In the genomic region with DNA sequence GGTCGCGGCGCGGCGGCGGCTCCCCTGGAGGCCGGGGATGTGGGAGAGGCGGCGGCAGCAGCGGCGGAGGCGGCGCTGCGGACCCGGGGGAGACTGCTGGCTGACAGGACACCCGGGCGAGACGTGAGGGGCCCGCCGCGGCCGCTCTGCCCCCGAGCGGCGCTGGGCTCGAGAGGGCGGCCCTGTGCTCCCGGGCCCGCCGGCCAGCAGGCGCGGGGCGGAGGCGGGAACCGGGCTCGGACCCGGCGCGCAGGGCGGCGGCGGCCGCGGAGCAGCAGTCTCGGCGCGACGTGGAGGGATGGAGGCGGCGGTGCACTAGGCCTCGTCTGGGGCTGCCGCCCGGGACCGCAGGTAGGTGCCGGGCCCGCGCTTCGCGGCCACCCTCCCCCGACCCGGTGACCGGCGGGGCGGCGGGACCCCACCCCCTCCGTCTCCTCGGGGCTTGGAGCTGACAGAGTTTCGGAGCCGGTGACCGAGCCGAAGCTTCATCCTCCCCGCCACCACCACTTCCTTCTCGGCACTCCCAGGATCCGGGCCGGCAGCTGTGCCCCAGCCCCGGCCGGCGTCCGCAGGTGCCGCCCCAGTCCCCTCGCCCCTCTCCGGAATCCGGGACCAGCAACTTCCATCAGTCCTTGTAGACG, we compare ENCODE assay signal across 7 mouse cellular contexts. TPM values are rescaled to one million over a fixed set of nuclear protein-coding genes. Genes with fewer than 3 reads are reported as not detected.
DNase-seq lines count a peak whose midpoint lies in the region; ATAC-seq lines count a peak whose summit lies in the region.

A gene (plus strand): TSS at position 261 of the 641 bp plus-strand sequence.

- WGBS in intestine, embryonic 15.5 days, result under 1% methylated on average over 60 of the region's 84 CpGs
- WGBS in limb, embryonic 10.5 days, result 1% methylated on average over 82 of the region's 84 CpGs
- WGBS in midbrain, embryonic 11.5 days, result under 1% methylated on average over 69 of the region's 84 CpGs

- H3K27me3 ChIP-seq in intestine, embryonic 15.5 days (replicated peaks), result no peaks in the 10 kb centered on the region
- H3K27me3 ChIP-seq in limb, embryonic 10.5 days (ENCODE audit: low read depth, poor library complexity, severe bottlenecking), result no peaks in the 10 kb centered on the region
- no peaks in the 10 kb centered on the region for H3K27me3 ChIP-seq in midbrain, embryonic 11.5 days (ENCODE audit: control insufficient read depth, insufficient read depth, low read length)

- H3K4me2 ChIP-seq in intestine, embryonic 15.5 days (replicated peaks), result peak within 1 kb of the TSS; percentile 77
- peak within 1 kb of the TSS; percentile 41 for H3K4me2 ChIP-seq in midbrain, embryonic 11.5 days

- DNase-seq in adrenal gland, adult 2 months, result peak; percentile 83
- DNase-seq in embryo, embryonic 11 days, result peak; percentile 66
- DNase-seq in gastrocnemius, postnatal 4 days (ENCODE audit: low spot score in 2 of 2), result peak; percentile 50 to 63
- DNase-seq in limb, embryonic 10.5 days (ENCODE audit: low spot score), result peak; percentile 81
- peak; percentile 96 for DNase-seq in midbrain, embryonic 11.5 days (ENCODE audit: low spot score, missing footprints)
- DNase-seq in spleen, adult 18-20 months, result peak; percentile 52 to 66

- 0 out of 2 replicates have a peak, but pooled peaks cover 3% of the 10 kb centered on the region for H3K4me1 ChIP-seq in intestine, embryonic 15.5 days (replicated peaks)
- H3K4me1 ChIP-seq in limb, embryonic 10.5 days, result peaks cover 9% of the 10 kb centered on the region
- peaks cover 7% of the 10 kb centered on the region for H3K4me1 ChIP-seq in midbrain, embryonic 11.5 days (ENCODE audit: control insufficient read depth, insufficient read depth, low read length)

- peak; percentile 83 for ATAC-seq in intestine, embryonic 15.5 days
- peak; percentile 86 for ATAC-seq in midbrain, embryonic 11.5 days (ENCODE audit: low FRiP score)

- no peaks in the 10 kb centered on the region for H3K36me3 ChIP-seq in intestine, embryonic 15.5 days
- no peaks in the 10 kb centered on the region for H3K36me3 ChIP-seq in limb, embryonic 10.5 days
- no peaks in the 10 kb centered on the region for H3K36me3 ChIP-seq in midbrain, embryonic 11.5 days (ENCODE audit: control insufficient read depth, insufficient read depth, low read length)

- H3K9ac ChIP-seq in intestine, embryonic 15.5 days, result peak within 1 kb of the TSS; percentile 99
- H3K9ac ChIP-seq in midbrain, embryonic 11.5 days (ENCODE audit: low read length), result peak within 1 kb of the TSS; percentile 99

- no peaks in the 10 kb centered on the region for H3K9me3 ChIP-seq in intestine, embryonic 15.5 days
- H3K9me3 ChIP-seq in limb, embryonic 10.5 days (replicated peaks), result no peaks in the 10 kb centered on the region
- H3K9me3 ChIP-seq in midbrain, embryonic 11.5 days (ENCODE audit: control insufficient read depth, low read length), result no peaks in the 10 kb centered on the region

- H3K4me3 ChIP-seq in intestine, embryonic 15.5 days (replicated peaks), result peak within 1 kb of the TSS; percentile 82
- peak within 1 kb of the TSS; percentile 87 for H3K4me3 ChIP-seq in limb, embryonic 10.5 days
- peak within 1 kb of the TSS; percentile 91 for H3K4me3 ChIP-seq in midbrain, embryonic 11.5 days (ENCODE audit: low read depth, low read length)

- H3K27ac ChIP-seq in intestine, embryonic 15.5 days, result peak within 1 kb of the TSS; percentile 96
- peak within 1 kb of the TSS; percentile 99 for H3K27ac ChIP-seq in limb, embryonic 10.5 days
- H3K27ac ChIP-seq in midbrain, embryonic 11.5 days (ENCODE audit: low read depth, low read length), result peak within 1 kb of the TSS; percentile 95

RNA-seq across cellular contexts. Expression of the gene that starts here (rescaled TPM):
- 10 to 100 TPM; 28.3 to 34.6 TPM for total RNA-seq in adrenal gland, adult 2 months (2021)
- 2.1 and 3.2 TPM in 2 replicates for polyA plus RNA-seq in adrenal gland, adult 2 months (2012; rRNA removed)
- total RNA-seq in gastrocnemius, postnatal 4 days (2021), result 10 to 100 TPM; 23.4 to 29.1 TPM
- 12.0 and 13.2 TPM in 2 replicates for polyA plus RNA-seq in intestine, embryonic 15.5 days (2015; fragmentation: Nextera tagmentation; extraction: Ambion mirVana)
- 11.2 and 12.4 TPM in 2 replicates for polyA plus RNA-seq in limb, embryonic 10.5 days (2016; fragmentation: Nextera tagmentation; extraction: Ambion mirVana)
- polyA plus RNA-seq in midbrain, embryonic 11.5 days (2014; fragmentation: Nextera tagmentation; extraction: Ambion mirVana), result 14.4 and 15.0 TPM in 2 replicates

Comparison
In these comparisons a context has a peak if more than half of its experiments do, and no peak if none do; other contexts are left out.
1. Peak in every context shown above with its lines: DNase-seq, ATAC-seq, H3K4me3 ChIP-seq and H3K27ac ChIP-seq.